Mouse (Mus musculus) megakaryocyte, embryonic 14.5 days (primary cell): ENCODE measurements around the gene Crbn.

ENCODE experiments used
- FLI1 ChIP-seq: IDR thresholded peaks from 2 replicates; pipeline ENCODE4 v1.6.1; 2012; ENCODE audit warnings: low read length, inconsistent platforms, mixed read lengths
- GATA1 ChIP-seq: IDR thresholded peaks from 3 replicates; pipeline ENCODE4 v1.6.1; 2012; ENCODE audit warnings: mixed read lengths, low read length, inconsistent platforms, borderline replicate concordance

DNA sequence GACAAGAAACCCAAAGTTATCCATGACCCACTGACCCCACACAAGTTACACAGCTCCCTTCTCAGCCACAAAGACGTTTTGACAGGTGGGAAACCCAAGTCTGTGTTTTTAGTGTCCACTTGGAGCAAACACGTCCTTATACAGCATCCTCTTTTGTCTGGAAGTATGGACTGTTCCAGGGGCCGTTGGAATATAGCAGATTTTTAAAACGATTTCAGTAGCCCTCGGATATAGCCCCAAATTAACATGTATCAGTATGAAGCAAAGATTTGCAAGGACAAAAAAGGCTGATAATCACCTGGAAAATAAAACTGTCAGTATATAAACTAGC lies 315 bp upstream of the Crbn start:
- TF ChIP-seq GATA1: no peak
- TF ChIP-seq FLI1: no peak
